Mouse (Mus musculus) cerebellum, adult 8-10 months (tissue): ENCODE measurements around the gene Gm47995.
"Not testable (repeated sequence)": the region's sequence is repeated elsewhere in the genome, so short reads cannot be mapped to it uniquely, and the experiment has no call there.

Source experiments
- DNase-seq: peaks from one replicate; pipeline ENCODE4 v3.0.0; 2022

Gene Gm47995

DNA sequence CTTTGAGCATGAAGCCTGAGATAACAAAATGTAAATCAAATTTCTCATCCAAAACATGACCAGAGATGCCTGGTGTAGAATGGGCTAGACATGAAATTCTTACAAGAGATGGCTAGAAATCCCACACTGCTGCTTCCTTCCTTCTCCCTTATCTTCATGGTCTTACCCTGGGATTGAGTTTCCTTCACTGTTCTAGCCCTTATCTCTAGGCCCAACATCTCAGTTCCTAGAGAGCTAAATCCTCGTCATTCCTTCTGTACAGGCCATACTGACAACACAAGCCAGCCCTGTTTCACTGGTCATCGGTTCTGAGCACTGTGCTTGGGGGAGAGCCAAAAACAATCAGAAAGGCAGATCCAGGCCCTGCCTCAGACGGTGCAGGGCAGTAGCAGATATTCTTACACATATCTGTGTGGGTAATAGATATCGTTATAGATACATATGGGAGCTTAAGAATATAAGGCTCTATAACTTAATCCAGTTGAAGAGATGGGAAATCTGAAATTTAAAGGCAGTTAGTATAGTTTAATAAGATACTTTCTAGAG is 11.3 kb upstream of the Gm47995 start:
- DNase-seq, result not testable (repeated sequence)

DNA sequence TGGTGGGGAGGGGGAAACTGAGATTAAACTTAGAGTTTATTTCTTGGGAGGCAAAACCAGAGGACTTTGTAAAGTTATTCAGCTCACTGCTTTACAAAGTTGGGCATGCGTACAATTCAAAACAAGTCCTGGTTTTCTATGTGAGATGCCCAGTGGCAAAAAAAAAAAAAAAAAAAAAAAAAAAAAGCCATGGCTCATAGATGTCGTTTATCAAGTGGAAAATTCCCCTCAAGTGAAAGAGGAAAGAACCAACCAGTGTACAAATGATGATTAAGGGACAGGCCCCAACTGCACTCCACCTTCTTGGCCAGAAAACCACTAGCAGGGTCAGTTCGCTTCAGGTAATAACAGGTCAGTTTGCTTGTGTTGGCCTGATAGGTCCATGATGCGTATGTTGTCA is 9.8 kb upstream of the Gm47995 start:
- DNase-seq, result no peak

DNA sequence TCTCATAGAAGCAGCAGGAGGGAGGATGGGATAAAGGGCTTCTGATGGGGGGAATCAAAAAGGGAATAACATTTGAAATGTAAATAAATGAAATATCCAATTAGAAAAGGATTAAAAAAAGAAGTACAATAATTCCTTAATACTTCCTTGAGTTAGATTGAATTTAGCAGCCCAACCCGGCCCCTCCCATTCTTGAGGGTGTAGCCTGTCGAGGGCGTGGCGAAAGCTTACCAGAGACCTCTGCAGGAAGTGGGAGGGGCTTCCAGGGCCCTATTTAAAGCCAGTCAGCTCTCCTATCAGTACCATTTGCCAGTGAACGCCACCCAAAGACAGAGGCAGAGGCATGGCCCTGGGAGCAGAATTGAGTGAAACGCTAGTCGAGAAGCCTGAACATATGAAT is 6.2 kb upstream of the Gm47995 start, which contains the start of gene Gm8947:
Gene Gm8947 (plus strand): TSS at position 302 of the 400 bp plus-strand sequence.
- DNase-seq, result not testable (repeated sequence)

GRCm38 (mm10) chr1:151192739-151193138 is 5.5 kb upstream of the Gm47995 start:
- not testable (repeated sequence) for DNase-seq

DNA sequence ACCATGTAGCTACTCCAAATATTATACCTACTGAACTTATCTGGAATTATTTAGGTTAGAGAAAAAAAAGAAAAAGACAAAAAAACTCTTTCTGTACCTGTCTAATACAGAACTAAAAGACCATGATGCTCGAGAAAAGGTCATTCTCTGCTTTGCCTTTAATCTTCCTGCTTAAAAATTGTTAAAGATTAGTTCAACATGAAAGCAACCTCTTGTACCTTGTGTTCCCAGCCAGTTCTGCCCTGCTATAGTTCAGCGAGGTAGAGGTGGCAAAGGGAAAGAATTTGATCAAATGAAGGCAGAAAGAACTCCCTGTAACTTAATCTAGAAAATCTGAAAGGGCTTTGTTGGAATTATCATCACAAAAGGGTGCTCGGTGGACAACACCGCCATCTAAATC is 2.3 kb upstream of the Gm47995 start:
- DNase-seq, result not testable (repeated sequence)

DNA sequence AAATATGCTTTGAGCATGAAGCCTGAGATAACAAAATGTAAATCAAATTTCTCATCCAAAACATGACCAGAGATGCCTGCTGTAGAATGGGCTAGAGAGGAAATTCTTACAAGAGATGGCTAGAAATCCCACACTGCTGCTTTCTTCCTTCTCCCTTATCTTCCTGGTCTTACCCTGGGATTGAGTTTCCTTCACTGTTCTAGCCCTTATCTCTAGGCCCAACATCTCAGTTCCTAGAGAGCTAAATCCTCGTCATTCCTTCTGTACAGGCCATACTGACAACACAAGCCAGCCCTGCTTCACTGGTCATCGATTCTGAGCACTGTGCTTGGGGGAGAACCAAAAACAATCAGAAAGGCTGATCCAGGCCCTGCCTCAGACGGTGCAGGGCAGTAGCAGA is 1.6 kb upstream of the Gm47995 start:
- DNase-seq, result not testable (repeated sequence)

DNA sequence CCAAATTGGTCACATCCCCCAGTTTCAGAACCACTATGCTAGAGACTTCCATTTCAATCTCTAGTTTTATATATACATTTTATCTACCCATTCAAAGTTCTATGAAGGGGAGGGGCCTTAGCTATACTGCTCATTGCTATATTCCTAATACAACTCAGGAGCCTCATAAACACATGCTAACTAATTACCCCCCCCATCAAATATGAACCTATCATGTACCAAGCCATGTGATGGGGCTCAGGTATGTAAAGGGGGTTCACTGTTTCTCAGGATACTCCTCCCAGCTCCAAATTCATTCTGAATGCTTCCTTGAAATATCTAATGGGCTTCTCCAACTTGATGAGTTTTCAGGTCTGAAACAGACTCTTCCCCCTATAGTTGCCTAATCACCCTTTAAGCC is 2.4 kb downstream of the Gm47995 start:
- not testable (repeated sequence) for DNase-seq

DNA sequence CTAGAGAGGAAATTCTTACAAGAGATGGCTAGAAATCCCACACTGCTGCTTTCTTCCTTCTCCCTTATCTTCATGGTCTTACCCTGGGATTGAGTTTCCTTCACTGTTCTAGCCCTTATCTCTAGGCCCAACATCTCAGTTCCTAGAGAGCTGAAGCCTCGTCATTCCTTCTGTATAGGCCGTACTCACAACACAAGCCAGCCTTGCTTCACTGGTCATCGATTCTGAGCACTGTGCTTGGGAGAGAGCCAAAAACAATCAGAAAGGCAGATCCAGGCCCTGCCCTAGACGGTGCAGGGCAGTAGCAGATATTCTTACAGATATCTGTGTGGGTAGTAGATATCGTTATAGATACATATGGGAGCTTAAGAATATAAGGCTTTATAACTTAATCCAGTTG is 4.5 kb downstream of the Gm47995 start:
- not testable (repeated sequence) for DNase-seq

DNA sequence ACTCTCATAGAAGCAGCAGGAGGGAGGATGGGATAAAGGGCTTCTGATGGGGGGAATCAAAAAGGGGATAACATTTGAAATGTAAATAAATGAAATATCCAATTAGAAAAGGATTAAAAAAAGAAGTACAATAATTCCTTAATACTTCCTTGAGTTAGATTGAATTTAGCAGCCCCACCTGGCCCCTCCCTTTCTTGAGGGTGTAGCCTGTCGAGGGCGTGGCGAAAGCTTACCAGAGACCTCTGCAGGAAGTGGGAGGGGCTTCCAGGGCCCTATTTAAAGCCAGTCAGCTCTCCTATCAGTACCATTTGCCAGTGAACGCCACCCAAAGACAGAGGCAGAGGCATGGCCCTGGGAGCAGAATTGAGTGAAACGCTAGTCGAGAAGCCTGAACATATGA is 5.6 kb downstream of the Gm47995 start, which contains the start of gene 3110040M04Rik:
Gene 3110040M04Rik (plus strand): TSS at position 304 of the 400 bp plus-strand sequence.
- DNase-seq, result not testable (repeated sequence)

GRCm38 (mm10) chr1:151208493-151208892 is 10.2 kb downstream of the Gm47995 start:
- DNase-seq, result not testable (repeated sequence)

GRCm38 (mm10) chr1:151208944-151209343 is 10.7 kb downstream of the Gm47995 start:
- not testable (repeated sequence) for DNase-seq

GRCm38 (mm10) chr1:151209824-151210355 is 11.6 kb downstream of the Gm47995 start, which contains the start of gene Gm47996:
TSS of gene Gm47996 (plus strand) at chr1:151210131.
- DNase-seq, result not testable (repeated sequence)

GRCm38 (mm10) chr1:151211666-151212065 is 13.4 kb downstream of the Gm47995 start:
- DNase-seq, result not testable (repeated sequence)

DNA sequence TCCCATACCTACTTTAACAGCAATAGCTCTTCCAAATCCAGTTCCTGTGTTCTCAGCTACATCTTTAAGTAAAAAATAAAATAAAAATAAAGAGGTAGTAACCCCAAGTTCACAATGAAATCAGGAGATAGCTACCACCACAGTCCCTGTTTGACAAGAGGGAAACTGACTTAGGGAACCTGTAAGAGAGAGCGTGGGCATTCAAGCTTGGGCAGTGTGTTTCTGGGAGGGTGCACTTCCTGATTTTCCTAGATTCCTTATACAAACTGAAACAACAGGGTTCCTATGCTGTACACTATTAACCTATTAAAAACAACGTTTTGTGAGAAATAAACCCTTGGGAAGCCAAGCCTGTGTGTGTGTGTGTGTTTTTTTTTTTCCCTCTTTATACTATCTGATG is 16.6 kb downstream of the Gm47995 start:
- no peak for DNase-seq

DNA sequence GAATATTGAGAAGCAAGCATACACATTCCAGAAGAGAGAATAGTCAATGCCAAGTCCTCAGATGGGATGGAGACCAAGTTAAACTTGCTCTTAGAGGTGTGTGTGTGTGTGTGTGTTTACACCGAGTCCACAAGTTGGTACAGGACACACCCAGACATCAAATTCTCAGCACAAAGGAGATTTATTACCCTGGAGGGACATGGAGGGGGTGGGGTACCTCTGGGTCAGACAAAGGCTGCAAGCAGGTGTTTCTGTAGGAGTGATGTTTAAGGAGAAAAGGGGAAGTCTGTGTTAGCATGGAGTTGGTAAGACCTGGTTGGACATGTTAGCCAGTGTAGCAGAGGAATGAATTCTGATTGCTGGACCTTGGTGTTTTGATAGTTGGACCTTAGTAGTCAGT is 17.7 kb downstream of the Gm47995 start:
- DNase-seq, result no peak

DNA sequence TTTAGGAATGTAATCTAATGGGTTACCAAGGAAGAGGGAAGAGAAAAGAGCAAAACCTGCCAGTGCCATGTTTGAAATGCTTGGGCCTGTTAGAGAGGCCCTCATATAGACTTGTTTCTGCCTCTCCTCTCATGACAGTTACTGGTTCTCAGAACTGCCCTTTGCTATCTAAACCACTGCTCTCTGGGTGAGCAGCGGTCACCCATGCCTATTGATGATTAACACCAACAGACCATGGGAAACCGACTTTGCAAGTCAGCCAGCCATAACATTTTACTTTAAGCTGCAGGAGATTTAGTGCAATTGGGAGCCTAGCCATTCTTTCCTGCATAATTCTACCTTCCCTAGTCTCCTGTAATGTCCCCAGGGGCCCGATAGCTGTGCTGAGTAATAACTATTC is 18.2 kb downstream of the Gm47995 start:
- DNase-seq, result no peak

DNA sequence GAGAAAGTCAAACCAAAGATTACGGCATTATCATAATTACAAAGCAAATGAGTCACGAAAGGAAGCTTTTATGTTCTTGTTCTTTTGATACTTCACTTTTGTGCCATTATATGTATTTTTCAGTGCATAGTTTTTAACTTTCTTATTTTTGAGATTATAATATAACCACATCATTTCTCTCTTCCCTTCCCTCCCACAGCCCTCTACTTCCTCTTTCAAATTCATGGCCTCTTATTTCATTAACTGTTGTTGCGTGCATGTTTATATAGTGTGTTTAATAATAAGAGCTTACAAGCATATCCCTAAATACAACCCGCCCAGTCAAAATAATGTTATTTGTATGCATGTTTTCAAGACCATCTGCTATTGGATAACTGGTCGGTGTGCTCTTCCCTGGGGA is 20.8 kb downstream of the Gm47995 start:
- no peak for DNase-seq

DNA sequence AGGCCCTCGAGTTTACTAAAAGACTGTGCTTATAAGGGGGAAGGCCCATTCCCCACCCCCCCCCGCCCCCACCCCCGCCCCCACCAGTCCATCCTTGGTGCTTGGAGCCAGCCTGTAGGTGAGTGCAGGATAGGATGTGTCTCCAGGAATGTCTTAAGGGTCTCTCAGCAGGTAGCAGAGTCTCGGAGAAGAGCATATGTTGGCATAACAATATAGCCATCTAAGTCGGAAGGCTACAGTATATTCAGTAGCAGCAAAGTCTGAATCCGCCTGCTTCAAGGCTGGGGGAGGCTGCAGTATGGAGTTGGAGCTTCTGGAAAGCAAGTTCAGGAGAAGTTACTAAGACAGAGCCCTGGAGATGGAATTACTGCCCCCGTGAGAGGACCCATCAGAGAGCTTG is 21.9 kb downstream of the Gm47995 start:
- no peak for DNase-seq

GRCm38 (mm10) chr1:151222561-151223267 is 24.5 kb downstream of the Gm47995 start:
- DNase-seq, result no peak

- no peak for DNase-seq
Observed at GRCm38 (mm10) chr1:151223377-151223776, 25.1 kb downstream of the Gm47995 start.

DNA sequence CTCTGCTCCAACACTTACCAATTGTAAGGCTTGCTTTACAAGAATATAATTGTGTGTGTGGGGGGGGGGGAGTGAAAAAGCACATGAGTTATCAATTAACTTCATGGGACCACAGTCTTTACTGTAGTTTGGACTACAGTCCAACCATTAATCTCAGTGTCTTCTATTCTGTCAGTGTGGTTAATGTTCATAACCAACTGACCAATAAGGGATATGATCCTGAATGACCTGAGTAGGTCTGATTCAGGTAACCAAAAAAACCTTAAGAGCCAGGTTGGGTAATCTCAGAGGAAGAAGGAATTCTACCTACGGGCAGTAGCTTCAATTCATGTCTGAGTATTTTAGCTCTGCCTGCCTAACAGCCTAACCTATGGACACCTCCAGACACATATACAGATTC is 26.3 kb downstream of the Gm47995 start:
- no peak for DNase-seq

DNA sequence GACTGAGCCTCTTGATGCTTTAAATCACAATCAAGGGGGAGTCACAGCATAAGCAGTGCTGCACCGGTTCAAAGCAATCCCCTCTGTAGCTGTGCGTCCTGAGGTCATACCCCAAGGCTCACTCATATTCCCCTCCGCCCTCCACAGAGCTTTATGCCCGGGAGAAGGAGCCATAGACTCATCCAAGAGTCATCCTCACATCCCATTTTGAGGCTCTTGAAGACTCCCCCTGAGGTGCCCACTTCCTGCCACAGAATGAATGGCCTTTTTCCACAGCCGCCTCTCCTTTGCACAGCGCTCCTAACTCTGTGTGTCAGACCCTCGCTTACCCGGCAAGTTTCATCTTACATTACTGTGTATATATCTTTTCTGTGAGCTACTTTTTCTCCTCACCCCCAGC is 29.3 kb downstream of the Gm47995 start:
- DNase-seq, result no peak

DNA sequence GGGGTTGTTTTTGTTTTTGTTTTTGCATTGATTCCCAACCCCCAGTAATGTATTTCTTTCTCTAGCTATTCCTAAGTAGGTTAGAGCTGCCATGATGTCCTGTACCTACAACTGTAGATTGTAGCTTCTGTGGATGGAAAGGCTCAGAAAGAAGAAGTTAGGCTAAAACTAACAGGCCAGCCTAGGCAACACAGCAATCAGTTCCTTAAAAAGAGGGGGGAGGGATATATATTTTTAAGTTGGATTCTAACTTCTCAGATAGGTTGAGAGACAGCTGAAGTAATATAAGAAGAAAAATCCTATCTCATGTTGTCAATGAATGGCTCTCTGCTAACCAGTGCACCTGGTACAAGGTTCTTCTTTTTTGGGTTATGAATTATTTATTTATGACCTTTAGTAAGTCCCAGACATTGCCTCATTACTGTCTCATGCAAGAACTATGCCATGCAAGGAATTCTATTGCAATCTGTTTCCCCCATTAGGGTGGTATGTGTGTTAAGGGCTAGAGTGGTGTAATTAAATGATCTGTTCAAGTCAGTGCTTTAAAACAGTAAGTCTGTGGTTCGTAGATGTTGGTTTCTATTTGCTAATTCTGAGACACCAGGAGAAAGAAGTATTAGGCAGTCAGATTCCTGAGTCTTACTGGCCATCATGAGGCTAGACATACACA is 30.2 kb downstream of the Gm47995 start:
- no peak for DNase-seq

DNA sequence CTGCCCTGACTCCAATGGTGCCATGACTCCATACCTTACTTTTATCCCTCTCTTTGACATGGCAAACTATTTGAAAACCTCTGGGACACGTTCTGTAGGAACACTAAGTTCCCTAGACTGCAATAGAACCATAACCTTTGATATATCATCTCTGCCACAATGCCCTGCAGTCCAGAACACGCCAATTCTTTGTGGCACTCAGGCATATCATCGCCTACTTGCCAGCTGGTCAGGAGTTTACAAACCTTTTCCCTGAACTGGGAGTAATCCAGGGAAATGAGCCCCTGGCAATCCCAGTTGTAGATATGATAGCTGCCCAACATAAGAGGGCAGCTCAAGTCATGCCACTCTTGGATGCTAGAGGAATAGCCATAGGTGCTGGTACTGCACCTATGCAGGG is 34.1 kb downstream of the Gm47995 start:
- DNase-seq, result no peak
